Mouse (Mus musculus) kidney, adult 8-10 months (tissue): ENCODE results near the gene Ubald2.
A peak's percentile ranks its signal among the peaks of the same experiment; 100 is the strongest.
"Not testable (repeated sequence)": the region's sequence is repeated elsewhere in the genome, so short reads cannot be mapped to it uniquely, and the experiment has no call there.

Experiments used
- DNase-seq, 2 experiments: peaks; one replicate each; pipeline ENCODE4 v3.0.0; 2022

The Ubald2 gene

GRCm38 (mm10) chr11:116466141-116466540, 32.2 kb downstream of the Ubald2 start, which contains the start of gene Qrich2:
Qrich2 (minus strand) TSS chr11:116466241.
- no peak for DNase-seq

DNA sequence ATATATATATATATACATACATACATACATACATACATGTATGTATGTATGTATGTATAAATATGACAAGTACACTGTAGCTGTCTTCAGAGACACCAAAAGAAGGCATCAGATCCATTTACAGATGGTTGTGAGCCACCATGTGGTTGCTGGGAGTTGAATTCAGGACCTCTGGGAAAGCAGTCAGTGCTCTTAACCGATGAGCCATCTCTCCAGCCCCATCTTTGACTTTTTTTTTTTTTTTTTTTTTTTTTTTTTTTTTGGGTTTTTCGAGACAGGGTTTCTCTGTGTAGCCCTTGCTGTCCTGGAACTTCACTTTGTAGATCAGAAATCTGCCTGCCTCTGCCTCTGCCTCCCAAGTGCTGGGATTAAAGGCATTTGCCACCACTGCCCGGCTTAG, 34.4 kb downstream of the Ubald2 start:
- DNase-seq, result not testable (repeated sequence)

DNA sequence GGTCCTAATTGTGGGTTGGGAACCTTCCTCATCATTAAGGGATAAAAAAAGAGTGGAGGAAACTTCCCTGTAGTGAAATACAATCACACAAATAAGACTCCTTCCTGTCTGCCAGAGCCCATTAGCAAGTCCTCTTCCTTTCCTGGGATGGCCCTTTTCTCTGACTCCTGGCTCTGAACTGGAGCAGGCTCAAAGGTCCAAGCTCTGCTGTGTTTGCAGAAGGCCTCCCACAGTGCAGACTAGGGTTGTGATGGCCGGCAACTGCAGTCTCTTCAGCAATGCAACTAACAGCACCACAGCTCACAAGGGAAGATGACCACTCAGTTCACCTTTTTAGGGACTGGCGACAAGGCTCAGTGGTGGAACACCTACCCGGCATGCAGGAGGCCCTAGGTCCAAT, 36.4 kb downstream of the Ubald2 start:
- peak in 1 of 2 experiments; percentile 49 for DNase-seq

- DNase-seq, result no peak
These were observed 37.0 kb downstream of the Ubald2 start for GRCm38 (mm10) chr11:116470896-116471295.

DNA sequence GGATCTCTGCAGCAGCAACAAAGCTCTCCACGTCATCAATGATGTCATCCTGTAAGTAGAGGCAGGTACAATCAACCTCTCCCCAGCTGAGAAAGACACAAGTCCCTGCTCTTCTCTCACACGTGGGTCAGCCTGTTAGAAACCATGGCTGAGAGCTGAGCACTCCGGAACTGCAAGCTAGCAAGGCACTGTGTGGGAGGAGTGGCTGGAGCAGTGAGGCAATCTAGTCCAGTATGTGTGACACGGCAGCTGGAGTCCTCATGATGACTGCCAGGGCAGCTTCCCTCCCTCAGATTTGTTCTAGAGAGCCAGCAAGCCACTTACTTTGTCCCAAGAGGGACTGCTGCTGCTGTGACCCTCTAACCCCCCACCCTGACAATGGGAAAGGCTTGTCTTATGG, 38.4 kb downstream of the Ubald2 start:
- DNase-seq, result no peak

DNA sequence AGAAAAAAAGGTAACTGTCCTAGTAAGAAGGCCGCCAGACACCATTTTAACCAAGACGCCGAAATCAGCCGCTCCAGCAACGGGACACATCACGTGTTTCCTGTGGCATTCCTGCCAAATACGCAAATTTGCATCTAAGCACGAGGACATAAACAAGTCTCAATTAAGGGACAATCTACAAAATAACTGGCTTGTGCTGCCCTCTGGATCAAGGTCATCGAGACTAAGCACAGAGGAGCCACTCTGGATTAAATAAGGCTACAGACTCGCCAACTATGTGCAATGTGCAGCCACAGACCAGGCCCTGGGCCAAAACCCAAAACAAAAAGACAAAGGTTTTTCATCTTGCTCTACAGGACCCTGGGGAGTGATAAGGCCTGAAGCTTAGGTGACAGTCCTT, 42.1 kb downstream of the Ubald2 start:
- DNase-seq, result peak; percentile 42 to 66

GRCm38 (mm10) chr11:116476696-116477095, 42.8 kb downstream of the Ubald2 start:
- no peak for DNase-seq

GRCm38 (mm10) chr11:116477160-116477759, 43.4 kb downstream of the Ubald2 start:
- DNase-seq, result no peak

DNA sequence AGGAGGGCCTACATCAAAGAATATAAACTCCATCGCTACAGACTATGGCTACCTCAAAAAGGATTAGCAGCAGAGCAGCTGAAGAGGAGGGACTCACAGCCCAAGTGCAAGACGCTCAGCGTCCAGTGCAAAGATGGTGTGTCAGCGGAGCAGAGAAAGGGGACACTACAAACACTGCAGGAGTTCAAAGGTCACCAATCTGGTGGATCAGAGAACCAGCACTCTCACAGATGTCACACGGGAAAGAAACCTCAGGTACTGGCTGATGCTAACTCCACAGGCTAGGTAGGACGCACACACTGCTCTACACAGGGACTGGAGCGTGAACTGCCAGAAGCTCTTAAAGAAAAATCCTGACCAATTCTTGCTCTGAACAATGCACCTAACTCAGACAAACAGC, 45.1 kb downstream of the Ubald2 start:
- no peak for DNase-seq

DNA sequence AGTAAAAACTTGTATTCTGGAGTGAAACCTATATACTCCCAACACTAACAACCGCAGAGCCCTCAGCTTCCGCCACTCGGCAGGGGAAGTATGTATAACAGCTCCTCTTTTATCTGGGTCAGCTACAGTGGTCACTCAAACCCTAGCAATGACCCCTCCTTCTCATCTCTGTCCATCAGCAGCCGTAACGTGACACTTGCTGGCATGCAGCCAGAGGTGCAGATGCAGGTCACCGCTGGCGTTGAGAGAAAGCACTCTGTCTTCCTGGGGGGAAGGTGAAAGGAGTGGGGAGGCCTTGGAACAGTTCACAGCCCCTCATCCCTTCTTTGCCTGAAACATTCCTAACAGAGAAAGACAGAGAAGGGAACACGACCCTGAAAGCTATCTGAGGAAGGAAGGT, 45.9 kb downstream of the Ubald2 start:
- peak in 1 of 2 experiments; percentile 33 for DNase-seq

- DNase-seq, result no peak
These were observed 47.1 kb downstream of the Ubald2 start for GRCm38 (mm10) chr11:116480975-116481374.

- no peak for DNase-seq
These were observed 47.9 kb downstream of the Ubald2 start for GRCm38 (mm10) chr11:116481776-116482175.

DNA sequence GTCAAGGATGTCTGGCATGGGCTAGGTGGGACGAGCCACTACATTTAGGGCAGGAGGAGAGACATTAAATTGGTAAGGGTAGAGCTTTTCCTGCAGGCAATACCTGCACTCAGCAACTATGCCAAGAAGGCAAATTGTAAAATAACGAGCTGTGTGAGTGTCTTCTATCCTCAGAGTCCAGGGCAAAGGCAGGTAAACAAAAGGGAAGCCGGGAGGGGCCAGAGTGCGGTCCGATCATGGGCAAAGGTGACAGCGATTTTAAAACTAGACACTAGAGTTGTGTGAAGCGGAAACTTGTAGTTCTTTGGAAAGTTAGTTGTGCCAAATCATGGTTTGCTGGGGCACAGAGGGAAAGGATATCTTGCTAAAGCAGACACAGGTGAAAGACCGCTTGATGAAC, 50.4 kb downstream of the Ubald2 start:
- no peak for DNase-seq

DNA sequence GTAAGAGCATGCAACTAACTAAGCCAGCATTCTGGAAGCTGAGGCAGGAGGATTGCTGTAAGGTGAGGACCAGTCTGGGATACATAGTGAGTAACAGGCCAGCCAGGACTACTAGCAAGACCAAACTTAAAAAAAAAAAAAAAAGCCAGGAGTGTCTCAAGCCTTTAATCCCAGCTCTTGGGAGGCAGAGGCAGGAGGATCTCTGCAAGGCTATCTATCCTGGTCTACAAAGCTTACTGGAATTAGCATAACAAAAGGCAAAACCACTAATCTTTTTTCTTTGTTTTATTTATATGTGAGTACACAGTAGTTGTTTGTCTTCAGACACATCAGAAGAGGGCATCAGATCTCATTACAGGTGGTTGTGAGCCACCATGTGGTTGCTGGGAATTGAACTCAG, 54.3 kb downstream of the Ubald2 start:
- DNase-seq, result no peak
